Mouse (Mus musculus) thymus, adult 2 months (tissue): ENCODE results near the gene Slc10a7. TPM values are rescaled to one million over a fixed set of nuclear protein-coding genes. Genes with fewer than 3 reads are reported as not detected.

Source experiments
- DNase-seq: peaks from one replicate; pipeline ENCODE4 v3.0.0; 2021
- H3K27ac ChIP-seq: fragments of 200-500 bp; 2 replicates; pipeline ENCODE4 v1.5.1; 2012; ENCODE audit warnings: low read length, control low read depth; ENCODE audit not compliant: control insufficient read depth, insufficient read depth
- H3K27me3 ChIP-seq: fragments of 200-500 bp; 2 replicates; pipeline ENCODE4 v1.6.1; 2012; ENCODE audit warnings: mild to moderate bottlenecking, low read length, moderate library complexity, mixed read lengths; ENCODE audit not compliant: control insufficient read depth, insufficient read depth
- H3K36me3 ChIP-seq: fragments of 200-500 bp; 2 replicates; pipeline ENCODE4 v1.6.1; 2012; ENCODE audit warnings: mild to moderate bottlenecking, low read length, moderate library complexity; ENCODE audit not compliant: control insufficient read depth, insufficient read depth
- H3K4me1 ChIP-seq: fragments of 200-500 bp; replicated peaks from 2 replicates; pipeline ENCODE4 v1.6.1; 2012; ENCODE audit warnings: low read length; ENCODE audit not compliant: control insufficient read depth, insufficient read depth
- H3K4me3 ChIP-seq: fragments of 200-500 bp; 2 replicates; pipeline ENCODE4 v1.5.1; 2012; ENCODE audit warnings: mild to moderate bottlenecking, low read length, control low read depth, moderate library complexity; ENCODE audit not compliant: control insufficient read depth, insufficient read depth
- CTCF ChIP-seq: fragments of 200-500 bp; IDR thresholded peaks from 2 replicates; pipeline ENCODE4 v1.5.1; 2012; ENCODE audit warnings: mild to moderate bottlenecking, control low read depth, low read length, moderate library complexity, borderline replicate concordance; ENCODE audit not compliant: control insufficient read depth, poor library complexity, insufficient read depth; ENCODE audit errors: extremely low read depth
- POLR2A ChIP-seq: fragments of 200-500 bp; IDR thresholded peaks from 2 replicates; pipeline ENCODE4 v1.6.1; 2012; ENCODE audit warnings: mild to moderate bottlenecking, low read length, control low read depth, moderate library complexity; ENCODE audit not compliant: control insufficient read depth, poor library complexity, insufficient read depth; ENCODE audit errors: extremely low read depth
- WGBS: fragments of 180-500 bp; shearing (Covaris S2); methylation state at CpG from one replicate; pipeline ENCODE4 v1.1.7; 2018; 5-methylcytosine and 5-hydroxymethylcytosine counted together
- polyA plus RNA-seq: library from polyadenylated mRNA; depleted of rRNA; stranded (reverse); fragments of >200 nt; gene quantifications from 2 replicates; pipeline ENCODE4 v1.2.3, GENCODE M21; 2012

The Slc10a7 gene
- polyA plus RNA-seq, 1 experiment = 22.1 TPM

DNA sequence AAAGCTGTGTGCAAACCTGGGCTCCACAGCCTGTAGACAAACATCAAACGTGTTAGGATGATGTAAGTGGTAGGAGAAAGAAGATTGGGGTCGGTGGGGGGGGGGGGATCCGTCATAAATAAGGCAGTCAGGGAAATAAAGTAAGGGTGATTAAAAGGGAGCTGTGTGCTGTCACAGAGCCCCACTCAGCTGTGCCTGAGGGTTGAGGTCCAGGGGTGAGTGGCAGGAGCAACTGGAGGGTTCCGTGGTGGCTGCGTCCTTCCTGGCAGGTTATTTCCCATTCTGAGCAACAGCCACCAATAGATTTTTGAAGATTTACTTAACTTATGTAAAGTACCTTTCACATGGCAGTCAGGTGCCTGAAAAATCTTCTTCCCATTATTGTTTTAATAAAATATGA lies 133.2 kb downstream of the Slc10a7 start:
- Histone ChIP-seq H3K4me1 (no peaks in the 10 kb centered on the region), H3K27ac (no peak overlapping the region), H3K4me3 (no peak overlapping the region), H3K36me3 (no peaks in the 10 kb centered on the region), H3K27me3 (no peaks in the 10 kb centered on the region)
- 81% methylated on average over 5 of the region's 5 CpGs for WGBS
- TF ChIP-seq CTCF (no peak), POLR2A (no peak)
- DNase-seq = no peak

DNA sequence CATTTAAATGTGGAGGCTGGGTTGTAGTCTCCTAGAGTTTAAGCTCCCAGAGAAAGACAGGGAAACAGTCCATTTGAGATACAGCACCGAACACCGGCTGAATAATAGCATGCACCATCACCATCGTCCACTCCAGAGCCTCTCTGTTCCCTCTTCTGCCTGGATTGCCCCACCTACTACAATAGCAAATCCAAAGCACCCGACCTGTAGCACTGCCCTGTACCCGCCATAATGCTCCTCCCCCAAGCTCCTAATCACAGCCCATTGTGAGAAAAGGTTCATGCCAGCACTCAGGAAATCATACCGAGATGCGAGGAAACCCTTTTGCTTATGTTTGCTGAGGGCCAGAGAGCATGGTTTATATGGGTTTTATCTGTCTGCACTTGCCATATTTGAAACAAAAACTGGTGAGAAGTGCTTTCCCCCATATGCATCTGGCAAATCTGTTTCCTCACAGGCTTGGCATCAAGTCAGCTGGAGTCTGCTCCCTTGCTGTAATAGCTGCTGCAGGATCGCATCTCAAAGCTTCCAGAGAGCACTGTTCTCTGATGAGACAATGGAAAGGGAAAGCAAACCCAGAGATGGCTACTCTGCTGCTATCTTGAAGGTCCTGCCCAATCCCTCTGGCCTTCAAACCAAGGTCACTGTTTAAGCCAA lies 138.0 kb downstream of the Slc10a7 start:
- Histone ChIP-seq H3K27ac (no peak overlapping the region), H3K36me3 (no peaks in the 10 kb centered on the region), H3K27me3 (no peaks in the 10 kb centered on the region), H3K4me3 (no peak overlapping the region), H3K4me1 (no peaks in the 10 kb centered on the region)
- TF ChIP-seq CTCF = no peak
- no peak for TF ChIP-seq POLR2A
- DNase-seq = no peak
- WGBS = 89% methylated on average over 8 of the region's 8 CpGs

DNA sequence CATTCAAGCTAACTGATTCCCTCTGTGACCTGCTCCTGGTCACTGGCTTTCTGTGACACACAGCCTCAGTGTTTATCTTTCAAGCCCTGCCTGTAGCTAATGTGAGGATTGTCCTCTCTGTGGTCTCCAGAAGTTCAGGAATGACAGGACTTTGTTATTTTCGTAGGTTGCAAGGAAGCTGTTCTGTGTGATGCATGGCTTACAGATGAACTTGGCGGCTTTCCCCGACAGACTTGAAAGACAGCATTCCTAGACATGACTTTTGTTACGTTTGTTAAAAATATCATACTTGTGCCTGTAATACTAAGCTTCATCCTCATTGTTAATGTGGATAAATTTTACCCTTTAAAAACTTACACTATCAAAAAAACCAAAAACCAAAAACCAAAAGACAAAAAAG lies 138.7 kb downstream of the Slc10a7 start:
- no peak overlapping the region for H3K27ac ChIP-seq
- TF ChIP-seq POLR2A (no peak), CTCF (no peak)
- no peak overlapping the region for H3K4me3 ChIP-seq
- WGBS = 94% methylated on average over 4 of the region's 4 CpGs
- no peaks in the 10 kb centered on the region for H3K27me3 ChIP-seq
- H3K36me3 ChIP-seq = no peaks in the 10 kb centered on the region
- DNase-seq = no peak
- no peaks in the 10 kb centered on the region for H3K4me1 ChIP-seq

DNA sequence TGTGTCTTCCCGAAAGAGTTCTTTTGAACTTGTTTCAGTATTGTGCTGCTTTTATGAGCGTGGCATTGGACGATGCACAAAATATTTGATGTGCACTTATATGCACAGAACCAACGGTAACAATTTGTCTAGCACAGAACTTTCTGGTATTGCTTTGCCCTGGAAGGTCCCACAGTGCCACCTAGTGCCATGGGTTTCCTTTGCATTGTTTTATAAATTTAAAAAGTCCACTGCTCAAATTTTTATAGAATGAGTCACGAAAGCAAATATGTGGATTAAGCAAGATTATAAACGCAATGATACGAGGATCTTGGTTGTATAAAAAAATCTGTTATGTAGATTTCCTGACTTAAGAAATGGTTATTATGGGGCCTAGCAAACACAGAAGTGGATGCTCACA lies 139.8 kb downstream of the Slc10a7 start:
- 57% methylated on average over 7 of the region's 7 CpGs for WGBS
- Histone ChIP-seq H3K4me3 (no peak overlapping the region), H3K36me3 (no peaks in the 10 kb centered on the region), H3K27me3 (no peaks in the 10 kb centered on the region), H3K4me1 (no peaks in the 10 kb centered on the region), H3K27ac (no peak overlapping the region)
- TF ChIP-seq CTCF (no peak), POLR2A (no peak)
- peak; percentile 60 for DNase-seq

DNA sequence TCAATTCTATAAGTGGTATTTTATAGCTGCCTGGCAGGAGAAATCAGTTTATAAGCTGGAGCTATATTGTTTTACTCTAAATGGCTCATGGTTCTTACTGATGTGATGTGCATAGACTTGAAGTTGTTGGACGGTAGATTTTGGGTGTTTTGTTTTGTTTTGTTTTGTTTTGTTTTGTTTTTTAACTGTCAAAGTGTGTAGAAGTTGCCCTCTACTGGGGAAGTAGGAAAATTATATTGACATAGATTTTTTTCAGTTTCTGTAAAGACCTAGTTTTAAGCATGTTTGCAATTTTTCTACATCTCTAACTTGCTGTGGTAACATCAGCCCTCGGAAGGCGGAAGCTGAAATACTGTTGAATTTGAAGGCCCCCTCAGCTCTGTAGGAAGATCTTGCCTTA lies 142.5 kb downstream of the Slc10a7 start:
- Histone ChIP-seq H3K4me3 (no peak overlapping the region), H3K27me3 (no peaks in the 10 kb centered on the region), H3K4me1 (no peaks in the 10 kb centered on the region), H3K36me3 (no peaks in the 10 kb centered on the region), H3K27ac (no peak overlapping the region)
- 92% methylated on average over 3 of the region's 3 CpGs for WGBS
- DNase-seq = no peak
- TF ChIP-seq POLR2A (no peak), CTCF (no peak)

DNA sequence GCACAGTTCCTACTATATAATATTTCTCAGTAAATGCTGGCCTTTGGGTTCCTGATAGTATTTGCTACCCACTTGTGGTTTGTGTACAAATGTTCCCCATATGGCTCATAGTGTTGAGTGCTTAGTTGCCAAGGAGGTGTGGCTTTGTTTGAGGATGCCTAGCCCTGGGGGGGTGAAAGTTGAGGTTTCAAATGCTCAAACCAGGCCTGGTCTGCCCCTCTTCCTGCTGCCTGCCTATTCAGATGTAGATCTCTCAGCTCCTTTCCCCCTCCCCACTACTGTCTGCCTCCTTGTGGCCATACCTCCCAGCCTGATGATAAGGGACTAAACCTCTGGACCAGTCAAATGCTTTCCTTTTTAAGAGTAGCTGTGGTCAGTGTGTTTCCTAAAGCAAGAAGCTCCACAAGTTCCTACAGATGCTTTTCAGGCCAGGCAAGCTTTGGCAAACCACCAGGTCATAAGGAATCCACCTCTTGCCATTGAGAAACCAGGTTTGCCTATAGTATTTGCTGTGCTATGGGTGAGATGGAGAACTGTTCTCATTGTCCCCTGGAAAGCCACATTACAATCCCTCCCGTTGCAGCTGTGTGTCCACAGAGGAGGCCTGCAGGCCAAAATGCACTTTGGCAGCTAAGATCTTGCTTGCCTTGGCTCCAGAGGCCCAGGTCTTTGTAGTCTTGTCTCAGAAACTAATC lies 146.4 kb downstream of the Slc10a7 start:
- Histone ChIP-seq H3K27ac (no peak overlapping the region), H3K36me3 (no peaks in the 10 kb centered on the region), H3K27me3 (no peaks in the 10 kb centered on the region), H3K4me3 (no peak overlapping the region), H3K4me1 (no peaks in the 10 kb centered on the region)
- WGBS = 94% methylated on average over 1 of the region's 1 CpGs
- TF ChIP-seq POLR2A (no peak), CTCF (no peak)
- no peak for DNase-seq

- no peak overlapping the region for H3K4me3 ChIP-seq
- WGBS = 92% methylated on average over 10 of the region's 10 CpGs
- no peaks in the 10 kb centered on the region for H3K36me3 ChIP-seq
- no peak for DNase-seq
- no peaks in the 10 kb centered on the region for H3K27me3 ChIP-seq
- no peaks in the 10 kb centered on the region for H3K4me1 ChIP-seq
- TF ChIP-seq POLR2A (no peak), CTCF (no peak)
- H3K27ac ChIP-seq = no peak overlapping the region
Observed at GRCm38 (mm10) chr8:78656700-78657370, 147.7 kb downstream of the Slc10a7 start.
